Mouse (Mus musculus): ENCODE measurements around the gene Stx1b. TPM values are rescaled to one million over a fixed set of nuclear protein-coding genes. Genes with fewer than 3 reads are reported as not detected.

Stx1b gene
- polyA plus RNA-seq, 1 experiment = 2.4 TPM

DNA sequence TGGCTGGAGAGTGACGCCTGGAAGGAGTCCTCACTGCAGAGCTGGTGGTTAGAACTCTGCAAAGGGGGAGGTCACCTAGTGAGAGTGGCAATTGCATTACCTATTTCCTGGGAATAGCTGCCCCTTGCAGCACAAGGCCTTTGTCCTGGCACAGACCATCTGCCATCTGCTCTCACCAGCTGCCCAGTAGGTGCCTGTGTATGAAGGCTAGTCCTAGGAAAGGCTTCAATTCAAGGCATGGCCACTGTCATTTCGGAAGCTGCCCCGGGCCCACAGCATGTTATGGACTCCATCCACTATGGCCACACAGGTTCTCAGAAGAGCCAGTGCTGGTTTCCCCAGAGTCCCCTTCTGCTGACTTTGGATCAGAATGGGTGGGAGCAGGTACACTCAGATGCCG, 25.8 kb downstream of the Stx1b start:
- Histone ChIP-seq H3K4me1 (ENCODE audit: control insufficient read depth, insufficient read depth, low read length) (peaks cover 7% of the 10 kb centered on the region; the same call in 1 of the 2 replicates), H3K36me3 (ENCODE audit: control insufficient read depth, insufficient read depth, low read length) (peaks cover 2% of the 10 kb centered on the region; the same call in 1 of the 2 replicates), H3K27ac (ENCODE audit: insufficient read depth, low read depth, low read length) (no peak overlapping the region), H3K27me3 (replicated peaks; ENCODE audit: control insufficient read depth, insufficient read depth, low read length) (no peaks in the 10 kb centered on the region), H3K4me3 (ENCODE audit: insufficient read depth, low read depth, low read length) (no peak overlapping the region)
- no peak for TF ChIP-seq POLR2A (IDR thresholded peaks at IDR 0.05; ENCODE audit: low read depth, low read length)
- no peak for TF ChIP-seq CTCF (conservative IDR thresholded peaks at IDR 0.05; ENCODE audit: insufficient read depth, insufficient read length, low read depth, low read length)
- WGBS = 82% methylated on average over 4 of the region's 4 CpGs
- DNase-seq = no peak

DNA sequence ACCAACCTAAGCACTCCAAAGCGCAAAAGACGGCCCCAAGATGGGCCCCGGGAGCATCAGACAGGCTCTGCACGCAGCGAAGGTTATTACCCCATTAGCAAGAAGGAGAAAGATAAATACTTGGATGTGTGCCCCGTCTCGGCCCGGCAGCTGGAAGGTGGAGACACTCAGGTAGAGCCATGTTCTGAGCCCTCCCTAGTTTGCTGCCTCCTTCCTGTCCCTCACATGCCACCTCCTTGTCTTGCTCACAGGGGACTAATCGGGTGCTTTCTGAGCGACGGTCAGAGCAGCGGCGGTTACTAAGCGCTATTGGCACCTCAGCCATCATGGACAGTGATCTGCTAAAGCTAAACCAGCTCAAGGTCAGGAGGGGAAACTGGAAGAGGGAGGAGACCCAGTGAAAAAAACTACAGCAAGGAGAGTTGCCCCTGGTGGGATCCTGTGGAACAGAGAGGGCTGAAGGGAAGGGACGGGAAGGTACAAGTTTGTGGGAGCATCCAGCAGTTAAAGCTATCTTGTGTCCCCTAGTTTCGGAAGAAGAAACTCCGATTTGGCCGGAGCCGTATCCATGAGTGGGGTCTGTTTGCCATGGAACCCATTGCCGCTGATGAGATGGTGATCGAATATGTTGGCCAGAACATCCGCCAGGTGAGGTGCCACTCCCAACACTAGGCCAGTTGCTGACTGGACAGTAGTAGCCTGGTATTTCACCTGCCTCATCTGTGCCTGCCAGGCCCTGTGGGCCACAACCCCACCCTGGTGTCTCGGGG, 27.1 kb downstream of the Stx1b start:
- no peak for TF ChIP-seq CTCF (conservative IDR thresholded peaks at IDR 0.05; ENCODE audit: insufficient read depth, insufficient read length, low read depth, low read length)
- TF ChIP-seq POLR2A (IDR thresholded peaks at IDR 0.05; ENCODE audit: low read depth, low read length) = no peak
- Histone ChIP-seq H3K27ac (ENCODE audit: insufficient read depth, low read depth, low read length) (no peak overlapping the region), H3K27me3 (replicated peaks; ENCODE audit: control insufficient read depth, insufficient read depth, low read length) (no peaks in the 10 kb centered on the region), H3K36me3 (ENCODE audit: control insufficient read depth, insufficient read depth, low read length) (peaks cover 2% of the 10 kb centered on the region), H3K4me1 (ENCODE audit: control insufficient read depth, insufficient read depth, low read length) (peaks cover 7% of the 10 kb centered on the region; the same call in 1 of the 2 replicates), H3K4me3 (ENCODE audit: insufficient read depth, low read depth, low read length) (no peak overlapping the region)
- WGBS = 92% methylated on average over 23 of the region's 23 CpGs
- DNase-seq = no peak

DNA sequence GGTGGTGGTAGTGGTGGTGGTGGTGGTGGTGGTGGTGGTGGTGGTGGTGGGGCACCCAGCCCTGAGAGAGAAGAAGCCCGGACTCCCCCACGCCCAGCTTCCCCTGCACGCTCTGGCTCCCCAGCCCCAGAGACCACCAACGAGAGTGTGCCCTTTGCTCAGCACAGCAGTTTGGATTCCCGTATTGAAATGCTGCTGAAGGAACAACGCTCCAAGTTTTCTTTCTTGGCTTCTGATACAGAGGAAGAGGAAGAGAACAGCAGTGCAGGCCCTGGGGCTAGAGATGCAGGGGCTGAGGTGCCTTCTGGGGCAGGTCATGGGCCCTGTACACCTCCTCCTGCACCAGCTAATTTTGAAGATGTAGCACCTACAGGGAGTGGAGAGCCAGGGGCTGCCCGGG, 39.0 kb downstream of the Stx1b start, which contains the start of gene Gm49388:
Gene Gm49388 (plus strand): TSS at position 301 of the 400 bp plus-strand sequence.
- no peak for DNase-seq
- Histone ChIP-seq H3K36me3 (ENCODE audit: control insufficient read depth, insufficient read depth, low read length) (peaks cover 10% of the 10 kb centered on the region), H3K27ac (ENCODE audit: insufficient read depth, low read depth, low read length) (no peak within 1 kb of the TSS), H3K4me3 (ENCODE audit: insufficient read depth, low read depth, low read length) (no peak within 1 kb of the TSS), H3K4me1 (ENCODE audit: control insufficient read depth, insufficient read depth, low read length) (no peaks in the 10 kb centered on the region), H3K27me3 (replicated peaks; ENCODE audit: control insufficient read depth, insufficient read depth, low read length) (no peaks in the 10 kb centered on the region)
- no peak for TF ChIP-seq CTCF (conservative IDR thresholded peaks at IDR 0.05; ENCODE audit: insufficient read depth, insufficient read length, low read depth, low read length)
- no peak for TF ChIP-seq POLR2A (IDR thresholded peaks at IDR 0.05; ENCODE audit: low read depth, low read length)
- 90% methylated on average over 7 of the region's 7 CpGs for WGBS

DNA sequence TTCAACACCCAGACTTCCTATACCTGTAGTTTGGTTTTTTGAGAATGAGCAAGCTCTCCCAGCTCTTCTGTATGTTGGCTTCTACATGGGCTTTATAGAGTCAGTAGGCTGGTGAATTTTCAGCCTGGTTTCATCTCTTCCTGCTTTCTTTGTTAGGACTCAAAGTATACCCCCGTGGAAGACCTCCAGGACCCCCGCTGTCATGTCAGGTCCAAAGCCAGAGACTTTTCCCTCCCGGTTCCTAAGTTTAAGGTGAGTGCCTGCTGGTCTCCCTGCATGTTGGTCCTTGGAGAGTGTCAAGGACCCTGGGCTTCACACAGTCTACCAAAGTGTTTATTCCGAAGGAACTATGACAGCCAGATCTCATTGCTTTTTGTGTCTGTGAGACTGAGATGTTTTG, 46.0 kb downstream of the Stx1b start:
- WGBS = 78% methylated on average over 4 of the region's 4 CpGs

DNA sequence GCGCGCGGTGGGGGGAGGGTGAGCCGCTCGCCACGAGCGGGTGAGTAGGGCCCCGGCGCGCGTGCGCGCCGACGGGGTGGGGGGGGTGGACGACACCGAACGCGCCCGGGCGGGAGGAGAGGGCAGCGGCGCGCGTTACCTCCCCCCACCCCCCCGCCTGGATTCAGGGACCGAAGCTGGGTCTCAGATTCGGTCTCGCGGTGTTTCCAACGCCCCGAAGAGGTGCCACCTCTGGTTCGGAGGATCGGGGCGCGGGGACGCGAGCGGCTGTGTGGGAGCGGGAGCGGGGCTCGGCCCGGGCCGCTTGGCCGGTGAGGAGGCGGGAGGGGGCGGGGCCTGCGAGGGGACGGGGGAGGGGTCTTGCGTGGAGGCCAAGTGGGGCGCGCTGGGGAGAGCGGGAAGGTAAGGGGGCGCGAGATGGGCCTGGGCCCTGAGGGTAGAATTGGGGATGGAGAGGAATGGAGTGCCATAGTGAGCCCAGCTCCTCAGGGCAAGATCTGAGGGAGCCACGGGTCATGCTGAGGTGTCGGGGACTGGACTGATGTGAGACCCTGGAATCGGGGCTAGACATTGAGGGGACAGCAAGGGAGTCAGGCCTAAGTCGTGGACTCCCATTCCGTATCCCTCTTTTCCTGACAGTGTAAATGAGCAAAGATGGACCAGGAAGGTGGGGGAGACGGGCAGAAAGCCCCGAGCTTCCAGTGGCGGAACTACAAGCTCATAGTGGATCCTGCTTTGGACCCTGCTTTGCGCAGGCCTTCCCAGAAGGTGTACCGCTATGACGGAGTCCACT, 46.7 kb downstream of the Stx1b start:
- peak overlapping the region; percentile 100 for H3K27ac ChIP-seq (ENCODE audit: insufficient read depth, low read depth, low read length)
- DNase-seq = peak; percentile 63
- 2% methylated on average over 48 of the region's 66 CpGs for WGBS

More for the DNA sequence above, 46.0 kb downstream of the Stx1b start:
- TF ChIP-seq POLR2A (IDR thresholded peaks at IDR 0.05; ENCODE audit: low read depth, low read length) (no peak), CTCF (conservative IDR thresholded peaks at IDR 0.05; ENCODE audit: insufficient read depth, insufficient read length, low read depth, low read length) (no peak)
- Histone ChIP-seq H3K36me3 (ENCODE audit: control insufficient read depth, insufficient read depth, low read length) (peaks cover 3% of the 10 kb centered on the region; the same call in 1 of the 2 replicates), H3K4me3 (ENCODE audit: insufficient read depth, low read depth, low read length) (peak overlapping the region; percentile 90; the same call in 1 of the 2 replicates), H3K4me1 (ENCODE audit: control insufficient read depth, insufficient read depth, low read length) (peaks cover 3% of the 10 kb centered on the region; the same call in 1 of the 2 replicates), H3K27ac (ENCODE audit: insufficient read depth, low read depth, low read length) (no peak overlapping the region), H3K27me3 (replicated peaks; ENCODE audit: control insufficient read depth, insufficient read depth, low read length) (no peaks in the 10 kb centered on the region)
- DNase-seq = no peak

DNA sequence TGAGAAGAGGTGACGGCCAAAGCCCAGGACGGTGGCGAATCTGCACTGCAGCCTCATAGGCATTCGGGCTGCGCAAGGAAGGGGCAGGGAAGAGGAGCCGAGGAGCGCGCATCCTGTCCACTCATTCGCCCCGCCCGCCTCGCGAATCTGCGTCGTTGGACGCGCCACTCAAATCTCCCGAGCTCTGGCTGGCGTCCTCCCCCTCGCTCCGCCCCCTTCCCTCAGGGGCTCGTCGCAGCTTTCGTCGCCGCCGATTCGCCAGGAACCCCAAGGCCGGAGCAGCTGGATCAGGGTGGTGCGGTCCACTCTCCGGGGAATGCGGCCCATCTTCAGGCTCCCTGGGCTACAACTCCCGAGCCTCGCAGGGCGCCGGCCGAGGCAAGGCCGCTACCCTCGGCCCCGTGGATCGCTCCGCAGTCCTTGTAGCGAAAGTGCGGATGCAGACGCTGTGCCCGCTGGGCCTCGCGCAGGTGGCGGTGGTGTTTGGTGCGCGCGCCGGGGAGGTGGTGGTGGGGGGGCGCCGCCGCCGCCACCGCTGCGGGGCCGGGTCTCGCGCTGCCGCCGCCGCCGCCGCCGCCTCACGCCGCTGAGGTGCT, 47.4 kb downstream of the Stx1b start:
- under 1% methylated on average over 68 of the region's 70 CpGs for WGBS

More for the DNA sequence above, 46.7 kb downstream of the Stx1b start:
- Histone ChIP-seq H3K36me3 (ENCODE audit: control insufficient read depth, insufficient read depth, low read length) (peaks cover 3% of the 10 kb centered on the region; the same call in 1 of the 2 replicates), H3K4me3 (ENCODE audit: insufficient read depth, low read depth, low read length) (peak overlapping the region; percentile 90), H3K27me3 (replicated peaks; ENCODE audit: control insufficient read depth, insufficient read depth, low read length) (no peaks in the 10 kb centered on the region), H3K4me1 (ENCODE audit: control insufficient read depth, insufficient read depth, low read length) (peaks cover 3% of the 10 kb centered on the region; the same call in 1 of the 2 replicates)
- no peak for TF ChIP-seq CTCF (conservative IDR thresholded peaks at IDR 0.05; ENCODE audit: insufficient read depth, insufficient read length, low read depth, low read length)

More for the DNA sequence above, 47.4 kb downstream of the Stx1b start:
- no peak for TF ChIP-seq POLR2A (IDR thresholded peaks at IDR 0.05; ENCODE audit: low read depth, low read length)
- 0 out of 2 replicates have a peak, but pooled peaks have one; percentile 6 for TF ChIP-seq CTCF (conservative IDR thresholded peaks at IDR 0.05; ENCODE audit: insufficient read depth, insufficient read length, low read depth, low read length)
- Histone ChIP-seq H3K27ac (ENCODE audit: insufficient read depth, low read depth, low read length) (peak overlapping the region; percentile 100), H3K4me3 (ENCODE audit: insufficient read depth, low read depth, low read length) (peak overlapping the region; percentile 90), H3K36me3 (ENCODE audit: control insufficient read depth, insufficient read depth, low read length) (0 out of 2 replicates have a peak, but pooled peaks cover under 1% of the 10 kb centered on the region), H3K27me3 (replicated peaks; ENCODE audit: control insufficient read depth, insufficient read depth, low read length) (no peaks in the 10 kb centered on the region), H3K4me1 (ENCODE audit: control insufficient read depth, insufficient read depth, low read length) (peaks cover 3% of the 10 kb centered on the region; the same call in 1 of the 2 replicates)
- DNase-seq = peak; percentile 98
